Mouse (Mus musculus) CH12.LX (cell line): Measurements from ENCODE around the gene Esrrb. TPM values are rescaled to one million over a fixed set of nuclear protein-coding genes. Genes with fewer than 3 reads are reported as not detected.

Experiments used
- DNase-seq: peaks from one replicate; pipeline ENCODE4 v3.0.0-alpha.2; 2013; ENCODE audit errors: extremely low read depth
- H3K27ac ChIP-seq: 2 replicates; pipeline ENCODE4 v1.5.1; 2012; ENCODE audit warnings: low read depth, mild to moderate bottlenecking, control low read depth, moderate library complexity; ENCODE audit not compliant: insufficient read depth
- H3K27me3 ChIP-seq: replicated peaks from 2 replicates; pipeline ENCODE3; 2012; ENCODE audit warnings: inconsistent platforms
- H3K36me3 ChIP-seq, 2 experiments: replicated peaks in 1 of 2; 2 replicates each; pipeline versions ENCODE3 to v1.6.1; 2012; ENCODE audit warnings: inconsistent platforms in 1 of 2, low read length in 1 of 2, mild to moderate bottlenecking in 1 of 2, mixed read lengths in 1 of 2, moderate library complexity in 1 of 2; ENCODE audit not compliant: control insufficient read depth in 1 of 2, insufficient read depth in 1 of 2
- H3K4me1 ChIP-seq, 2 experiments: 2 replicates each; pipeline ENCODE4 v1.6.1; 2012; ENCODE audit warnings: inconsistent platforms in 1 of 2, moderate library complexity in 1 of 2; ENCODE audit not compliant: insufficient read depth in 2 of 2, control insufficient read depth in 1 of 2
- H3K4me2 ChIP-seq: 2 replicates; pipeline ENCODE4 v1.6.1; 2012; ENCODE audit warnings: low read depth, mild to moderate bottlenecking, control low read depth; ENCODE audit not compliant: poor library complexity, insufficient read depth, severe bottlenecking
- H3K4me3 ChIP-seq, 3 experiments: fragments of 150-350 bp in 1 of 3; sonication (generic) in 1 of 3; replicated peaks in 1 of 3; 2 replicates each; pipeline versions ENCODE3 to v1.5.1; 2011 to 2012; ENCODE audit warnings: low read depth in 2 of 3, low read length in 2 of 3, mild to moderate bottlenecking in 2 of 3, moderate library complexity in 2 of 3, control low read depth in 1 of 3, improper control_type of control experiment in 1 of 3, inconsistent platforms in 1 of 3, mixed read lengths in 1 of 3; ENCODE audit not compliant: poor library complexity in 1 of 3
- H3K79me2 ChIP-seq: replicated peaks from 2 replicates; pipeline ENCODE4 v1.6.1; 2012; ENCODE audit warnings: mild to moderate bottlenecking, moderate library complexity; ENCODE audit not compliant: control insufficient read depth, poor library complexity, insufficient read depth, severe bottlenecking; ENCODE audit errors: extremely low read depth
- H3K9ac ChIP-seq: 2 replicates; pipeline ENCODE4 v1.6.1; 2012; ENCODE audit warnings: low read depth, mild to moderate bottlenecking, control low read depth, moderate library complexity; ENCODE audit not compliant: insufficient read depth
- H3K9me3 ChIP-seq: replicated peaks from 2 replicates; pipeline ENCODE3; 2012; ENCODE audit warnings: low read length, inconsistent platforms, mixed read lengths
- CHD1 ChIP-seq: IDR thresholded peaks from 2 replicates; pipeline ENCODE4 v1.6.1; 2012; ENCODE audit warnings: low read depth, low read length, improper control_type of control experiment, inconsistent platforms
- CHD2 ChIP-seq: IDR thresholded peaks from 2 replicates; pipeline ENCODE4 v1.6.1; 2011; ENCODE audit warnings: low read length, improper control_type of control experiment
- CTCF ChIP-seq, 2 experiments: IDR thresholded peaks in 1 of 2; conservative IDR thresholded peaks in 1 of 2; 2 replicates each; pipeline ENCODE4 v1.5.1; 2011 to 2012; ENCODE audit warnings: low read depth in 2 of 2, low read length in 2 of 2, improper control_type of control experiment in 1 of 2, inconsistent platforms in 1 of 2, mild to moderate bottlenecking in 1 of 2, moderate library complexity in 1 of 2
- EP300 ChIP-seq: IDR thresholded peaks from 2 replicates; pipeline ENCODE4 v1.6.1; 2011; ENCODE audit warnings: low read length, improper control_type of control experiment
- GABPA ChIP-seq: IDR thresholded peaks from 2 replicates; pipeline ENCODE4 v1.6.1; 2012; ENCODE audit warnings: low read depth, low read length, improper control_type of control experiment, inconsistent platforms; ENCODE audit not compliant: insufficient replicate concordance
- JUND ChIP-seq: conservative IDR thresholded peaks from 2 replicates; pipeline ENCODE4 v1.6.1; 2011; ENCODE audit warnings: low read depth, low read length, improper control_type of control experiment
- MAZ ChIP-seq: IDR thresholded peaks from 2 replicates; pipeline ENCODE4 v1.6.1; 2012; ENCODE audit warnings: low read depth, mild to moderate bottlenecking, inconsistent platforms, low read length, improper control_type of control experiment, moderate library complexity
- MYC ChIP-seq: IDR thresholded peaks from 2 replicates; pipeline ENCODE4 v1.6.1; 2011; ENCODE audit warnings: low read depth, mild to moderate bottlenecking, improper control_type of control experiment, low read length
- NRF1 ChIP-seq: IDR thresholded peaks from 2 replicates; pipeline ENCODE4 v1.6.1; 2014; ENCODE audit warnings: low read depth, mild to moderate bottlenecking, inconsistent platforms, low read length, improper control_type of control experiment, moderate library complexity
- PAX5 ChIP-seq: IDR thresholded peaks from 2 replicates; pipeline ENCODE4 v1.6.1; 2012; ENCODE audit warnings: low read length, inconsistent platforms, mixed read lengths
- POLR2A ChIP-seq: IDR thresholded peaks from 2 replicates; pipeline ENCODE4 v1.6.1; 2011; ENCODE audit warnings: low read depth, mild to moderate bottlenecking, improper control_type of control experiment, low read length
- POLR2AphosphoS2 ChIP-seq: IDR thresholded peaks from 2 replicates; pipeline ENCODE4 v1.6.1; 2011; ENCODE audit warnings: low read depth, low read length, improper control_type of control experiment
- RAD21 ChIP-seq: IDR thresholded peaks from 2 replicates; pipeline ENCODE4 v1.6.1; 2011; ENCODE audit warnings: low read depth, mild to moderate bottlenecking, low read length, improper control_type of control experiment, moderate library complexity
- RCOR1 ChIP-seq: conservative IDR thresholded peaks from 2 replicates; pipeline ENCODE4 v1.6.1; 2012; ENCODE audit warnings: low read depth, mild to moderate bottlenecking, inconsistent platforms, low read length, improper control_type of control experiment
- TBP ChIP-seq: conservative IDR thresholded peaks from 2 replicates; pipeline ENCODE4 v1.6.1; 2011; ENCODE audit warnings: low read depth, low read length, improper control_type of control experiment
- TCF12 ChIP-seq: IDR thresholded peaks from 2 replicates; pipeline ENCODE4 v1.6.1; 2014; ENCODE audit warnings: low read depth, mild to moderate bottlenecking, inconsistent platforms, low read length, improper control_type of control experiment
- UBTF ChIP-seq: IDR thresholded peaks from 2 replicates; pipeline ENCODE4 v1.6.1; 2012; ENCODE audit warnings: low read depth, mild to moderate bottlenecking, inconsistent platforms, low read length, improper control_type of control experiment, moderate library complexity
- USF1 ChIP-seq: IDR thresholded peaks from 2 replicates; pipeline ENCODE4 v1.6.1; 2014; ENCODE audit warnings: low read depth, mild to moderate bottlenecking, inconsistent platforms, low read length, improper control_type of control experiment
- ZKSCAN1 ChIP-seq: IDR thresholded peaks from 2 replicates; pipeline ENCODE4 v1.6.1; 2012; ENCODE audit warnings: low read depth, inconsistent platforms, low read length, improper control_type of control experiment, borderline replicate concordance
- ZMIZ1 ChIP-seq: IDR thresholded peaks from 2 replicates; pipeline ENCODE4 v1.6.1; 2012; ENCODE audit warnings: low read depth, mild to moderate bottlenecking, inconsistent platforms, low read length, improper control_type of control experiment
- dilution Hi-C: fragments of 300-500 bp; cut with MboI; formaldehyde crosslinking; loops from 2 replicates; pipeline ENCODE4 v1.14.3; 2020; ENCODE audit warnings: low sequenced_read_pairs; ENCODE audit not compliant: extremely low pct_unique_long_range_greater_than_20kb, extremely low pct_ligation_motif_present
- in situ Hi-C: fragments of 300-500 bp; cut with MboI; formaldehyde crosslinking; loops from 3 replicates; pipeline ENCODE4 v1.14.3; 2019; ENCODE audit warnings: low sequenced_read_pairs, low pct_ligation_motif_present, low pct_unique_long_range_greater_than_20kb, mixed read lengths
- polyA plus RNA-seq: library from polyadenylated mRNA; unstranded; fragments of >175 nt; gene quantifications from 2 replicates; pipeline ENCODE4 v1.2.1, GENCODE M21; 2012; ENCODE audit warnings: low read depth; ENCODE audit not compliant: insufficient read length
- total RNA-seq, 2 experiments: library from RNA; depleted of rRNA; stranded (reverse); fragments of 300-350 nt in 1 of 2; fragments of >200 nt in 1 of 2; gene quantifications; 2 replicates each; pipeline ENCODE4 v1.2.3; 2012 to 2014

The Esrrb gene
- total and polyA plus RNA-seq, 3 experiments, result not detected

DNA sequence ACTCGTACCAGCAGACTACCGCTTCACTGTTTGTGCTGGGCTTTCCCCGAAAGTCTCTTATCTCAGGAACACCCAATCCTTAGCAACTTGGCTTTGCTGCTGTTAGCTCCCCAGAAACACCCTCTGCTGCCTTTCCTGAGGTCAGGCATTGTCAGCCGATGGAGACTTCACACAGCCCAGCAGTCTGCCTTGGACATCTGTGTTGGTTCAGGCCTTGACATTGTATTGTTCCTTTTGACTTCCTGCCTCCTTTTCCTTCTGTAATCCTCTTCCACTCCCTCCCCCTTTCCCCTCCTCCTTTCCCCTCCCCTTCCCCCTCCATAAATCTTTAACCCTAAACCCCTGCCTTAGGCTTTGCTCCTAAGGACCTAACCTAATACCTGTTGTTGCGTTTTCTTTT, 155.7 kb downstream of the Esrrb start:
- dilution Hi-C loops, result no loop called here
- no peak for DNase-seq

DNA sequence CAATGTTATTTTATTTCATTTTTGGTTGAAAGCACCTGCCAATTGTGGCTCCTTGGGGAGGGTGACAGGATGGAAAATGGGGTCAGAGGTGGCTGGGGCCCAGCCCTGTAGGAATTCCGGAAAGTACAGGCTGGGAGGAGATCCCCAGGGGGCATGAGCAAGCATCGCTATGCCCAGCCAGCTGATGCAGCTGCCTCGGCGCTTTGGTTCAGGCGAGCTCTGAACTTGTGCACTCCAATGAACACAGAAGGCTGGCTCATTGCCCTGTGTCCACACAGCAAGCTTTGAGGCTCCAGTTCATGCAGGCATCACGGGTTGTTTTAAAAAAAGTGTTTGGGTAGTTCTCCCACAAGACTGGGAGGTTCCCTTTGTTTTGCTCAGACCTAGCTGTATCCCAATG, 156.8 kb downstream of the Esrrb start:
- Histone ChIP-seq H3K9ac (no peak overlapping the region), H3K4me1 (peaks cover 0 to 4% of the 10 kb centered on the region in 2 experiments; a peak in 1 of 4 replicates), H3K4me2 (no peak overlapping the region), H3K4me3 (no peak overlapping the region)
- no peak for TF ChIP-seq TCF12
- no peak for TF ChIP-seq USF1
- TF ChIP-seq CTCF (conservative IDR thresholded peaks at IDR 0.05 in 1 of 2, IDR thresholded peaks at IDR 0.05 in 1 of 2; ENCODE audit: low read depth in 2 of 2, low read length in 2 of 2), result no peak
- no peak for TF ChIP-seq UBTF
- TF ChIP-seq NRF1, result no peak
- no peak for TF ChIP-seq MYC
- no peak for TF ChIP-seq ZMIZ1
- no peak for TF ChIP-seq GABPA
- TF ChIP-seq EP300, result no peak
- TF ChIP-seq, all 38 proteins: peak for 0
- no peak overlapping the region for H3K27ac ChIP-seq
- peaks cover 9% of the 10 kb centered on the region for H3K9me3 ChIP-seq
- DNase-seq, result no peak
- H3K36me3 ChIP-seq, result no peaks in the 10 kb centered on the region
- H3K27me3 ChIP-seq, result peaks cover 85% of the 10 kb centered on the region
- H3K79me2 ChIP-seq, result no peaks in the 10 kb centered on the region
- in situ Hi-C loops, result no loop called here
- dilution Hi-C loops, result no loop called here

More for the DNA sequence above, 155.7 kb downstream of the Esrrb start:
- H3K27me3 ChIP-seq, result peaks cover 87% of the 10 kb centered on the region
- no peaks in the 10 kb centered on the region for H3K36me3 ChIP-seq
- no peak overlapping the region for H3K27ac ChIP-seq
- H3K9me3 ChIP-seq, result peaks cover 9% of the 10 kb centered on the region
- H3K9ac ChIP-seq, result no peak overlapping the region
- no peak overlapping the region for H3K4me2 ChIP-seq
- in situ Hi-C loops, result no loop called here
- no peaks in the 10 kb centered on the region for H3K79me2 ChIP-seq
- TF ChIP-seq NRF1 (no peak), MAZ (no peak), PAX5 (no peak), JUND (no peak), RCOR1 (no peak), CHD1 (no peak), MYC (no peak), POLR2AphosphoS2 (no peak), POLR2A (no peak), CTCF (conservative IDR thresholded peaks at IDR 0.05 in 1 of 2, IDR thresholded peaks at IDR 0.05 in 1 of 2; ENCODE audit: low read depth in 2 of 2, low read length in 2 of 2) (no peak), TBP (no peak), RAD21 (no peak), ZKSCAN1 (no peak), CHD2 (no peak), TCF12 (no peak)
- peaks cover 0 to 2% of the 10 kb centered on the region in 2 experiments; a peak in 1 of 4 replicates for H3K4me1 ChIP-seq
- H3K4me3 ChIP-seq, result no peak overlapping the region
